Mouse (Mus musculus): ENCODE data around the gene Rrbp1. TPM values are rescaled to one million over a fixed set of nuclear protein-coding genes. Genes with fewer than 3 reads are reported as not detected.

Rrbp1 gene
- polyA plus RNA-seq, 1 experiment from 2014 or later, result 106 TPM

DNA sequence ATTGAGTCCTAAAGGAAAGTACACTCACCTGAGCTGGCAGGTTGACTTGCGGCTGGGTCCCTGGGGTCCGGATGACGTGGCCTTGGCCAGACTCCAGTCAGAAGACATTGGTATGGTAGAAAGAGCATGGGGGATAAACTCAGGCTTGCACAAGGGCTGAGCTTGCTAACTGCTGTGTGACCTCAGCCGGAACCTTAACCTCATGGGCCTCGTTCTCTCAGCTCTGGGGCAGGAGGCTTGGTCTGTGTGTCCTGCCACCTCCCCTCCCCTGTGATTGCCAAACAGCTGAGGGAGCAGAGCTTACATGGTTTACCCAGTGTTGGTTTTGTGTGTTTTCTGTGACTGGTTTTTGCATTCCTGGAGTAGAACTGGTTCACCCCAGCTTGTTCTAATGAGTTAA, 70.7 kb downstream of the Rrbp1 start:
- no peak overlapping the region for H3K27ac ChIP-seq (ENCODE audit: low read length)
- no peaks in the 10 kb centered on the region for H3K27me3 ChIP-seq (replicated peaks; ENCODE audit: control insufficient read depth, insufficient read depth, low read length)
- H3K4me1 ChIP-seq (ENCODE audit: control insufficient read depth, insufficient read depth, low read length), result 0 out of 2 replicates have a peak, but pooled peaks cover 2% of the 10 kb centered on the region
- no peak overlapping the region for H3K4me3 ChIP-seq (ENCODE audit: low read length)
- H3K9ac ChIP-seq (ENCODE audit: low read depth, low read length), result no peak overlapping the region
- 84% methylated on average over 5 of the region's 5 CpGs for WGBS
- no peak overlapping the region for H3K4me2 ChIP-seq (ENCODE audit: low read depth, low read length)
- ATAC-seq, result no peak
- peaks cover 28% of the 10 kb centered on the region for H3K36me3 ChIP-seq (ENCODE audit: control insufficient read depth, insufficient read depth, low read length)
- no peaks in the 10 kb centered on the region for H3K9me3 ChIP-seq (ENCODE audit: control insufficient read depth, low read length)

DNA sequence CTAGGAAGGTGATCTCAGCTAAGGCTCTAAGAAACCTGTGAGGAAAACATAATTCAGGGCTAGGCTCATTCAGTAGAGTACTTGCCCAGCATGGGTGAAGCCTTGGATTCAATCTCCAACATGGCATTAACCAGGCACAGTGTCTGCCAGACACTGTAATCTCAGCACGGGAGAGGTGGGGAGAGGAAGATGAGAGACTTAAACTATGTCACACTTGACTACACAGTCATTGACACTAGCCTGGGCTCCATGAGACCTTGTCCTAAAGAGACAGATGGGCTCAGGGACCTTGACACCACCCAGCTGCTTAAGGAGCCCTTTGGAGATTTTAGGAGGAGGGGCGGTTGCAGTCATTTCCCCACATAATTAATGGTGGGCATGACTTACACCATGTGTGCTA, 73.2 kb downstream of the Rrbp1 start:
- Histone ChIP-seq H3K9me3 (ENCODE audit: control insufficient read depth, low read length) (no peaks in the 10 kb centered on the region), H3K27me3 (replicated peaks; ENCODE audit: control insufficient read depth, insufficient read depth, low read length) (no peaks in the 10 kb centered on the region), H3K4me1 (ENCODE audit: control insufficient read depth, insufficient read depth, low read length) (0 out of 2 replicates have a peak, but pooled peaks cover 2% of the 10 kb centered on the region), H3K9ac (ENCODE audit: low read depth, low read length) (no peak overlapping the region), H3K4me3 (ENCODE audit: low read length) (no peak overlapping the region), H3K4me2 (ENCODE audit: low read depth, low read length) (no peak overlapping the region), H3K27ac (ENCODE audit: low read length) (no peak overlapping the region), H3K36me3 (ENCODE audit: control insufficient read depth, insufficient read depth, low read length) (peaks cover 14% of the 10 kb centered on the region)
- ATAC-seq, result no peak
- WGBS, result 56% methylated on average over 2 of the region's 2 CpGs

- no peaks in the 10 kb centered on the region for H3K9me3 ChIP-seq (ENCODE audit: control insufficient read depth, low read length)
- no peak for ATAC-seq
- H3K9ac ChIP-seq (ENCODE audit: low read depth, low read length), result no peak overlapping the region
- no peak overlapping the region for H3K4me2 ChIP-seq (ENCODE audit: low read depth, low read length)
- no peak overlapping the region for H3K4me3 ChIP-seq (ENCODE audit: low read length)
- H3K27me3 ChIP-seq (replicated peaks; ENCODE audit: control insufficient read depth, insufficient read depth, low read length), result no peaks in the 10 kb centered on the region
- no peaks in the 10 kb centered on the region for H3K36me3 ChIP-seq (ENCODE audit: control insufficient read depth, insufficient read depth, low read length)
- WGBS, result 86% methylated on average over 8 of the region's 8 CpGs
- H3K27ac ChIP-seq (ENCODE audit: low read length), result no peak overlapping the region
- H3K4me1 ChIP-seq (ENCODE audit: control insufficient read depth, insufficient read depth, low read length), result peaks cover 17% of the 10 kb centered on the region
These were observed 76.6 kb downstream of the Rrbp1 start for GRCm38 (mm10) chr2:143934439-143934838.

- Histone ChIP-seq H3K4me1 (ENCODE audit: control insufficient read depth, insufficient read depth, low read length) (peaks cover 17% of the 10 kb centered on the region), H3K9ac (ENCODE audit: low read depth, low read length) (no peak overlapping the region), H3K36me3 (ENCODE audit: control insufficient read depth, insufficient read depth, low read length) (no peaks in the 10 kb centered on the region), H3K4me3 (ENCODE audit: low read length) (no peak overlapping the region), H3K27ac (ENCODE audit: low read length) (no peak overlapping the region), H3K27me3 (replicated peaks; ENCODE audit: control insufficient read depth, insufficient read depth, low read length) (no peaks in the 10 kb centered on the region), H3K9me3 (ENCODE audit: control insufficient read depth, low read length) (no peaks in the 10 kb centered on the region), H3K4me2 (ENCODE audit: low read depth, low read length) (no peak overlapping the region)
- ATAC-seq, result no peak
- 94% methylated on average over 5 of the region's 5 CpGs for WGBS
These were observed 77.5 kb downstream of the Rrbp1 start for GRCm38 (mm10) chr2:143933516-143933915.

- no peak overlapping the region for H3K27ac ChIP-seq (ENCODE audit: low read length)
- H3K4me2 ChIP-seq (ENCODE audit: low read depth, low read length), result no peak overlapping the region
- no peaks in the 10 kb centered on the region for H3K9me3 ChIP-seq (ENCODE audit: control insufficient read depth, low read length)
- no peak for ATAC-seq
- H3K27me3 ChIP-seq (replicated peaks; ENCODE audit: control insufficient read depth, insufficient read depth, low read length), result no peaks in the 10 kb centered on the region
- 76% methylated on average over 12 of the region's 12 CpGs for WGBS
- H3K4me3 ChIP-seq (ENCODE audit: low read length), result no peak overlapping the region
- H3K9ac ChIP-seq (ENCODE audit: low read depth, low read length), result no peak overlapping the region
- H3K4me1 ChIP-seq (ENCODE audit: control insufficient read depth, insufficient read depth, low read length), result peaks cover 16% of the 10 kb centered on the region
- H3K36me3 ChIP-seq (ENCODE audit: control insufficient read depth, insufficient read depth, low read length), result no peaks in the 10 kb centered on the region
These were observed 78.7 kb downstream of the Rrbp1 start for GRCm38 (mm10) chr2:143932340-143932873.

DNA sequence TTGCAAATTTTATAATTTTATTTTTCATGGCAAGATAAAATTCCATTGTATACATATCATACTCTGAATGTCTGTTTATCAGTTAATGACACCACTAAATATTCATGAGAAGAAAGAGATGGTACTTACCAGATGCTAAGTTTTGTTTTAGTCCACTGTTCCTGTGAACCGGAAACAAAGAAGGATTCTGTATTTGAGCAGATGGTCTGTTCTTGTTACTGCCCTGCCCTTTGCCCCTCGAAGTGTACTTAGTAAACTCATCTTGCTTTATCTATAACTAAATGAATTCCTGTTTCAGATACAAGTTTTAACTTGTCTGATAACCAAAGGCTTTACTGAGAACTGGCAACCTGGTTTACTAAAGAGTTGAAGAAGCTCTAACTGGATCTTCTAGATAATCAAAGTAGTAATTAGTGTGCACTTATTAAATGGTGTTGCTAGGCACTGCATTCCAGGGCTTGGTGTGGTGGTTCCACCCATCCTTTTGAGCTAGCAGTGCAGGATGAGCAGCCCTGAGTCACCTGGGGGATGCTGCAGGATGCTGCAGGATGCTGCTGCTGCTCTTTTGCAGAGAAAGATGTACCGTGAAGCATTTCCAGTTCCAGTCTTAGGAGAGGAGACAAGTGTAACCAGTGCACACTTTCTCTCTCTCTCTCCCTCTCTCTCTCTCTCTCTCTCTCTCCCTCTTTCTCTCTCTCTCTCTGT, 81.3 kb downstream of the Rrbp1 start:
- no peaks in the 10 kb centered on the region for H3K27me3 ChIP-seq (replicated peaks; ENCODE audit: control insufficient read depth, insufficient read depth, low read length)
- H3K4me3 ChIP-seq (ENCODE audit: low read length), result no peak overlapping the region
- no peaks in the 10 kb centered on the region for H3K36me3 ChIP-seq (ENCODE audit: control insufficient read depth, insufficient read depth, low read length)
- 33% methylated on average over 3 of the region's 3 CpGs for WGBS
- H3K4me1 ChIP-seq (ENCODE audit: control insufficient read depth, insufficient read depth, low read length), result peaks cover 14% of the 10 kb centered on the region
- H3K27ac ChIP-seq (ENCODE audit: low read length), result no peak overlapping the region
- no peak overlapping the region for H3K9ac ChIP-seq (ENCODE audit: low read depth, low read length)
- H3K9me3 ChIP-seq (ENCODE audit: control insufficient read depth, low read length), result no peaks in the 10 kb centered on the region
- H3K4me2 ChIP-seq (ENCODE audit: low read depth, low read length), result no peak overlapping the region
- peak; percentile 54 for ATAC-seq

- no peak for ATAC-seq
- Histone ChIP-seq H3K27ac (ENCODE audit: low read length) (no peak overlapping the region), H3K9me3 (ENCODE audit: control insufficient read depth, low read length) (no peaks in the 10 kb centered on the region), H3K4me2 (ENCODE audit: low read depth, low read length) (no peak overlapping the region), H3K4me1 (ENCODE audit: control insufficient read depth, insufficient read depth, low read length) (peaks cover 16% of the 10 kb centered on the region), H3K4me3 (ENCODE audit: low read length) (no peak overlapping the region), H3K27me3 (replicated peaks; ENCODE audit: control insufficient read depth, insufficient read depth, low read length) (no peaks in the 10 kb centered on the region), H3K36me3 (ENCODE audit: control insufficient read depth, insufficient read depth, low read length) (no peaks in the 10 kb centered on the region), H3K9ac (ENCODE audit: low read depth, low read length) (no peak overlapping the region)
- WGBS, result 86% methylated on average over 6 of the region's 6 CpGs
These were observed 85.2 kb downstream of the Rrbp1 start for GRCm38 (mm10) chr2:143925826-143926225.

DNA sequence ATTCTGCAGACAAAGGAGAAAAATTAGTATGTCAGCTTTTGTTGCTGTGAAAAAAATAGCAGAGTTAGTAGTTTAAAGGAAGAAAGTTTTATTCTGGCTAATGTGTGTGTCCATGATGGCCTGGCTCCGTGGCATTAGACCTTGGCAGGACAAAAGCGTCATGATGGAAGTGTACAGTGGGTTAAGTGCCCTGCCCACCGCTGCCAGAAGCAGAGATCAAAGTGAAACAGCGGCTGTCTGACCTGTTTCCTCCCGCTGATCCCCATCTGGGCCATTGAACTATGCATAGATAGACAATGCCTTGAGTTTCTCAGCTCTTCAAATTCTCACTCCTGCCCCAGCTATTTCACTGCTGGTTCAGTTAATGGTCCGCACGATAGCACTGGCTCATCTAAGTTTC, 87.0 kb downstream of the Rrbp1 start:
- H3K4me3 ChIP-seq (ENCODE audit: low read length), result no peak overlapping the region
- no peaks in the 10 kb centered on the region for H3K36me3 ChIP-seq (ENCODE audit: control insufficient read depth, insufficient read depth, low read length)
- WGBS, result 45% methylated on average over 7 of the region's 7 CpGs
- H3K4me1 ChIP-seq (ENCODE audit: control insufficient read depth, insufficient read depth, low read length), result peaks cover 17% of the 10 kb centered on the region
- H3K4me2 ChIP-seq (ENCODE audit: low read depth, low read length), result no peak overlapping the region
- H3K9ac ChIP-seq (ENCODE audit: low read depth, low read length), result no peak overlapping the region
- no peak overlapping the region for H3K27ac ChIP-seq (ENCODE audit: low read length)
- ATAC-seq, result no peak
- H3K27me3 ChIP-seq (replicated peaks; ENCODE audit: control insufficient read depth, insufficient read depth, low read length), result no peaks in the 10 kb centered on the region
- H3K9me3 ChIP-seq (ENCODE audit: control insufficient read depth, low read length), result no peaks in the 10 kb centered on the region

DNA sequence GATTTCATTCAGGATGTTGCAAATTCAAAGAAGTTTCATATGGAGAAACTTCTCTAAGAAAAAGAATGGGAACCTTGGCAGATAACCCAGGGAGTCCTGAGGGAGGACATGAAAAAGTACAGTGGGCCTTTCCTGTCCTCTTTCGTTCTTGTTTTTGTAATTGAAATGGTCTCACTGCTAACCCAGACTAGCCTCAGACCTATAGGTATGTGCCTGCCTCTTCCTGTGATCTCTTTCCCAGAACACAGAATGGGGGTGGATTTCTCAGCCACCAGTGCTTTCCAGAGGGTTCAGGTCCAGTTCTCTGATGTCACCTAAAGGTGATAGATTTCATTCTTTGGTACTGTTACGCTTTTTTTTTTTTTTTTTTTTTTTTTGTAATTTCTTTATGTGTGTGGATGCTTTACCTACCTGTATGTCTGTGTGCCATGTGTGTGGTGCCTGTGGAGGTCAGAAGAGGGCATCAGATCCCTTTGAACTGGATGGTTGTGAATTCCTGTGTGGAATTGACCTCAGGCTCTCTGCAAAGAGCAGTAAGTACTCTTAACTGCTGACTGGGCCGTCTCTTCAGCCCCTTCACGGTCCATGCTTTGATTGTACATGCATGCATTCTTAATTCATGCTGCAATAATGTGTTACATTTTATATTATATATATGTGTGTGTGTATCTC, 92.1 kb downstream of the Rrbp1 start:
- H3K27ac ChIP-seq (ENCODE audit: low read length), result no peak overlapping the region
- peaks cover 21% of the 10 kb centered on the region for H3K4me1 ChIP-seq (ENCODE audit: control insufficient read depth, insufficient read depth, low read length)
- ATAC-seq, result no peak
- H3K9me3 ChIP-seq (ENCODE audit: control insufficient read depth, low read length), result no peaks in the 10 kb centered on the region
- 55% methylated on average over 4 of the region's 4 CpGs for WGBS
- H3K27me3 ChIP-seq (replicated peaks; ENCODE audit: control insufficient read depth, insufficient read depth, low read length), result no peaks in the 10 kb centered on the region
- peak overlapping the region; percentile 65; the same call in 1 of the 2 replicates for H3K4me2 ChIP-seq (ENCODE audit: low read depth, low read length)
- no peak overlapping the region for H3K4me3 ChIP-seq (ENCODE audit: low read length)
- no peak overlapping the region for H3K9ac ChIP-seq (ENCODE audit: low read depth, low read length)
- H3K36me3 ChIP-seq (ENCODE audit: control insufficient read depth, insufficient read depth, low read length), result no peaks in the 10 kb centered on the region
